Mouse (Mus musculus): ENCODE results near the gene Casd1. TPM values are rescaled to one million over a fixed set of nuclear protein-coding genes. Genes with fewer than 3 reads are reported as not detected.

Casd1 gene
- polyA plus RNA-seq (2012; rRNA removed): 7.6 and 9.0 TPM in 2 replicates

GRCm38 (mm10) chr6:4600658-4601296 lies at the start of gene Casd1:
Gene Casd1, plus strand, starts transcription at chr6:4600839.

Other genes starting within 250 kb of the Casd1 start
- gene Col1a2, start 96.0 kb upstream of the Casd1 start, polyA plus RNA-seq (2012; rRNA removed): 12.4 and 27.8 TPM in 2 replicates
- 8.5 and 9.8 TPM in 2 replicates for gene Sgce, start 146.4 kb downstream of the Casd1 start, polyA plus RNA-seq (2012; rRNA removed)
- gene Peg10, start 146.5 kb downstream of the Casd1 start, polyA plus RNA-seq (2012; rRNA removed): 13.7 and 14.6 TPM in 2 replicates

Measured in liver, embryonic 14 days (tissue).